Mouse (Mus musculus) erythroblast, embryonic 14.5 days (primary cell): Measurements from ENCODE around the gene Tbl3.

Experiments
- GATA1 ChIP-seq: IDR thresholded peaks from 2 replicates; pipeline ENCODE4 v1.6.1; 2012; ENCODE audit warnings: low read length, inconsistent platforms, mixed read lengths
- TAL1 ChIP-seq: IDR thresholded peaks from 3 replicates; pipeline ENCODE4 v1.6.1; 2012; ENCODE audit warnings: low read length, inconsistent platforms, mixed read lengths

- TF ChIP-seq TAL1: no peak
- no peak for TF ChIP-seq GATA1
Measured at GRCm38 (mm10) chr17:24667416-24667815, 40.0 kb downstream of the Tbl3 start.
